Mouse (Mus musculus): ENCODE results near the gene F2.

DNA sequence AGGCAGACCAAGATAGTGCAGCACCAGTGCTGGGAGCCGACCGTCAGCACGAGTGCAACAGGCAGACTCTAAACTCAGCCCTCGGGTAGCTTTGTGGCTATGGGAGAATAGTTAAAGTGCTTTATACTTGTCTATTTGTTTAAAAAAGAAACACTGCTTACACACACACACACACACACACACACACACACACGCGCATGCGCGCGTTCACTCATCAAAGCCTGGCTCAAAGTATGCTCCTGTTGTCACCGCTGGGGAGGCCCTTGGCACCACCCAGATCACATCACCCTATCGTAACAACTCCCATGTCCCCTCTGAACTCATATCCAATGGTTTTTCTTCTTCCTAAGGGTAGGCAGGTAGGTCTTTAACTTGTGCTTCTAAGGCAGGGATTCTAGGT is 7.8 kb upstream of the F2 start:
- TF ChIP-seq CTCF (IDR thresholded peaks at IDR 0.05; ENCODE audit: low read depth) (no peak), EP300 (IDR thresholded peaks at IDR 0.05; ENCODE audit: low read depth) (no peak)
